Mouse (Mus musculus) cerebellum, adult 2 months (tissue): ENCODE data around the gene Etnk1.

Experiments used
- CTCF ChIP-seq: fragments of 200-500 bp; IDR thresholded peaks from 2 replicates; pipeline ENCODE4 v1.5.1; 2011; ENCODE audit warnings: low read depth, mild to moderate bottlenecking, control low read depth, low read length, moderate library complexity, borderline replicate concordance; ENCODE audit not compliant: insufficient read depth
- POLR2A ChIP-seq: fragments of 200-500 bp; IDR thresholded peaks from 2 replicates; pipeline ENCODE4 v1.6.1; 2011; ENCODE audit warnings: low read length, control low read depth, borderline replicate concordance; ENCODE audit not compliant: insufficient read depth

DNA sequence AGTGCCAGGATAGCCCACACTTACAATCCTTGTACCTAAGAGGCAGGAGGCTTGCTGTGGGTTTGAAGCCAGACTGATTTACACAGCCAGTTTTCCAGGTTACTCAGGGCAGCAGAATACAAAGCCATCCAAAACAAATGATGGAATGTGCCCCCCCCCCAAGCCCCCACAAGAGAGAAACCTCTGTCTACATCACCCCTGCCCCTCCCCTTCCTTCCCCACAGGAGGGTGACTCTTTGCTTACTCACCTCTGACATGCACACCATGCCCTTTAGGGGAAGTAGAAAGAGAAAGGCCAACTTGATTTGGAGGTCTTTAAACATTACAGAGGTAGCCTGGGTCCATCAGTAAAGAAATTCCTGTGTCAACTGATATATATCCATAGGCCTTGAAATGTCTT, 18.2 kb upstream of the Etnk1 start:
- TF ChIP-seq CTCF (no peak), POLR2A (no peak)
